Mouse (Mus musculus) forebrain, embryonic 14.5 days (tissue): ENCODE data around the gene Nsun5. TPM values are rescaled to one million over a fixed set of nuclear protein-coding genes. Genes with fewer than 3 reads are reported as not detected.

ENCODE experiments used
- ATAC-seq: fragments of 200-750 bp; cut with Nextera tagmentation; 2 replicates; pipeline ENCODE4 v1.8.0; 2017; ENCODE audit warnings: mild to moderate bottlenecking, moderate library complexity
- DNase-seq: peaks from one replicate; pipeline ENCODE4 v3.0.0-alpha.2; 2015; ENCODE audit warnings: low spot score
- H3K27ac ChIP-seq: fragments of 300-500 bp; sonication (generic); 2 replicates; pipeline ENCODE4 v1.5.1; 2014; ENCODE audit warnings: low read depth, mild to moderate bottlenecking, control low read depth, low read length, moderate library complexity
- H3K27me3 ChIP-seq: fragments of 300-500 bp; sonication (generic); replicated peaks from 2 replicates; pipeline ENCODE4 v1.6.1; 2014; ENCODE audit warnings: low read length, control low read depth, mixed read lengths; ENCODE audit not compliant: control insufficient read depth, insufficient read depth
- H3K36me3 ChIP-seq: fragments of 300-500 bp; sonication (generic); 2 replicates; pipeline ENCODE4 v1.6.1; 2014; ENCODE audit warnings: low read length, control low read depth; ENCODE audit not compliant: control insufficient read depth, insufficient read depth
- H3K4me1 ChIP-seq: fragments of 300-500 bp; sonication (generic); 2 replicates; pipeline ENCODE4 v1.6.1; 2014; ENCODE audit warnings: antibody characterized with exemption, low read length, control low read depth; ENCODE audit not compliant: control insufficient read depth, insufficient read depth
- H3K4me2 ChIP-seq: fragments of 300-500 bp; sonication (generic); 2 replicates; pipeline ENCODE4 v1.6.1; 2014; ENCODE audit warnings: mild to moderate bottlenecking, control low read depth, low read length
- H3K4me3 ChIP-seq: fragments of 300-500 bp; sonication (generic); 2 replicates; pipeline ENCODE4 v1.5.1; 2014; ENCODE audit warnings: low read depth, low read length, control low read depth
- H3K9ac ChIP-seq: fragments of 300-500 bp; sonication (generic); 2 replicates; pipeline ENCODE4 v1.6.1; 2014; ENCODE audit warnings: mild to moderate bottlenecking, low read length, control low read depth, moderate library complexity
- H3K9me3 ChIP-seq: fragments of 300-500 bp; sonication (generic); replicated peaks from 2 replicates; pipeline ENCODE4 v1.6.1; 2016; ENCODE audit warnings: low read length, control low read depth, mixed read lengths; ENCODE audit not compliant: control insufficient read depth
- WGBS: fragments of 180-500 bp; shearing (Covaris S2); extraction: QIAGEN DNeasy Blood & Tissue Kit; methylation state at CpG from one replicate; pipeline ENCODE4 v1.1.7; 2014; 5-methylcytosine and 5-hydroxymethylcytosine counted together
- polyA plus RNA-seq: library from polyadenylated mRNA; unstranded; fragments of >200 nt; fragmentation: Nextera tagmentation; extraction: Ambion mirVana; gene quantifications from 2 replicates; pipeline ENCODE4 v1.2.1, GENCODE M21; 2014

Gene Nsun5
- polyA plus RNA-seq, 1 experiment from 2014 or later = 27.2 TPM

GRCm38 (mm10) chr5:135381356-135381925 lies 11.7 kb downstream of the Nsun5 start:
- Histone ChIP-seq H3K9ac (no peak overlapping the region), H3K27me3 (no peaks in the 10 kb centered on the region), H3K4me3 (no peak overlapping the region), H3K4me1 (no peaks in the 10 kb centered on the region), H3K9me3 (no peaks in the 10 kb centered on the region), H3K36me3 (peaks cover 96% of the 10 kb centered on the region), H3K27ac (no peak overlapping the region), H3K4me2 (no peak overlapping the region)
- WGBS = 92% methylated on average over 10 of the region's 10 CpGs
- ATAC-seq = no peak
- DNase-seq = no peak

GRCm38 (mm10) chr5:135382746-135383145 lies 13.0 kb downstream of the Nsun5 start:
- WGBS = 92% methylated on average over 7 of the region's 7 CpGs
- Histone ChIP-seq H3K27me3 (no peaks in the 10 kb centered on the region), H3K4me2 (no peak overlapping the region), H3K9ac (no peak overlapping the region), H3K4me1 (no peaks in the 10 kb centered on the region), H3K4me3 (no peak overlapping the region), H3K27ac (no peak overlapping the region), H3K9me3 (no peaks in the 10 kb centered on the region), H3K36me3 (peaks cover 97% of the 10 kb centered on the region)
- no peak for ATAC-seq
- DNase-seq = no peak

- no peaks in the 10 kb centered on the region for H3K27me3 ChIP-seq
- H3K27ac ChIP-seq = no peak overlapping the region
- H3K9ac ChIP-seq = no peak overlapping the region
- H3K4me2 ChIP-seq = no peak overlapping the region
- H3K4me3 ChIP-seq = no peak overlapping the region
- H3K4me1 ChIP-seq = no peaks in the 10 kb centered on the region
- WGBS = 88% methylated on average over 10 of the region's 10 CpGs
- ATAC-seq (no peak), DNase-seq (no peak)
- H3K9me3 ChIP-seq = no peaks in the 10 kb centered on the region
- H3K36me3 ChIP-seq = peaks cover 97% of the 10 kb centered on the region
Observed at GRCm38 (mm10) chr5:135383771-135384170, 14.0 kb downstream of the Nsun5 start.

GRCm38 (mm10) chr5:135394004-135394823 lies 24.5 kb downstream of the Nsun5 start, which contains the start of gene Pom121:
Gene Pom121, minus strand, starts transcription at chr5:135394546.
- ATAC-seq (peak; percentile 94), DNase-seq (peak; percentile 95)
- H3K27ac ChIP-seq = peak within 1 kb of the TSS; percentile 76
- under 1% methylated on average over 89 of the region's 110 CpGs for WGBS
- H3K9me3 ChIP-seq = no peaks in the 10 kb centered on the region
- peak within 1 kb of the TSS; percentile 85 for H3K4me2 ChIP-seq
- H3K27me3 ChIP-seq = no peaks in the 10 kb centered on the region
- H3K4me1 ChIP-seq = peaks cover 12% of the 10 kb centered on the region
- peak within 1 kb of the TSS; percentile 98 for H3K4me3 ChIP-seq
- H3K36me3 ChIP-seq = peaks cover 31% of the 10 kb centered on the region
- H3K9ac ChIP-seq = peak within 1 kb of the TSS; percentile 98

- H3K27ac ChIP-seq = no peak overlapping the region
- H3K9ac ChIP-seq = no peak overlapping the region
- H3K4me2 ChIP-seq = no peak overlapping the region
- peak; percentile 75 for DNase-seq
- H3K27me3 ChIP-seq = no peaks in the 10 kb centered on the region
- ATAC-seq = no peak
- no peak overlapping the region for H3K4me3 ChIP-seq
- peaks cover 12% of the 10 kb centered on the region for H3K4me1 ChIP-seq
- no peaks in the 10 kb centered on the region for H3K9me3 ChIP-seq
- H3K36me3 ChIP-seq = peaks cover 15% of the 10 kb centered on the region
- 51% methylated on average over 5 of the region's 5 CpGs for WGBS
Observed at GRCm38 (mm10) chr5:135395826-135396225, 26.1 kb downstream of the Nsun5 start.

GRCm38 (mm10) chr5:135399382-135399781 lies 29.6 kb downstream of the Nsun5 start:
- H3K27me3 ChIP-seq = no peaks in the 10 kb centered on the region
- 80% methylated on average over 6 of the region's 6 CpGs for WGBS
- H3K27ac ChIP-seq = no peak overlapping the region
- H3K36me3 ChIP-seq = no peaks in the 10 kb centered on the region
- no peak for DNase-seq
- H3K9ac ChIP-seq = no peak overlapping the region
- 0 out of 2 replicates have a peak, but pooled peaks cover 2% of the 10 kb centered on the region for H3K9me3 ChIP-seq
- H3K4me2 ChIP-seq = no peak overlapping the region
- H3K4me1 ChIP-seq = peaks cover 3% of the 10 kb centered on the region; the same call in 1 of the 2 replicates
- H3K4me3 ChIP-seq = no peak overlapping the region
- ATAC-seq = no peak

GRCm38 (mm10) chr5:135400244-135400643 lies 30.5 kb downstream of the Nsun5 start:
- no peak overlapping the region for H3K4me3 ChIP-seq
- no peaks in the 10 kb centered on the region for H3K36me3 ChIP-seq
- 0 out of 2 replicates have a peak, but pooled peaks cover 2% of the 10 kb centered on the region for H3K9me3 ChIP-seq
- no peak overlapping the region for H3K9ac ChIP-seq
- ATAC-seq (peak; percentile 40; the same call in 1 of the 2 replicates), DNase-seq (peak; percentile 88)
- H3K27ac ChIP-seq = no peak overlapping the region
- WGBS = 6% methylated on average over 2 of the region's 2 CpGs
- no peaks in the 10 kb centered on the region for H3K27me3 ChIP-seq
- H3K4me2 ChIP-seq = no peak overlapping the region
- no peaks in the 10 kb centered on the region for H3K4me1 ChIP-seq

- H3K9me3 ChIP-seq = 0 out of 2 replicates have a peak, but pooled peaks cover 2% of the 10 kb centered on the region
- ATAC-seq = peak; percentile 71
Observed at GRCm38 (mm10) chr5:135404623-135405022, 34.9 kb downstream of the Nsun5 start.

GRCm38 (mm10) chr5:135405437-135405836 lies 35.7 kb downstream of the Nsun5 start:
- Histone ChIP-seq H3K9me3 (0 out of 2 replicates have a peak, but pooled peaks cover 2% of the 10 kb centered on the region), H3K4me3 (no peak overlapping the region), H3K36me3 (peaks cover 13% of the 10 kb centered on the region), H3K9ac (no peak overlapping the region), H3K4me1 (no peaks in the 10 kb centered on the region), H3K27me3 (no peaks in the 10 kb centered on the region), H3K27ac (no peak overlapping the region), H3K4me2 (no peak overlapping the region)
- ATAC-seq (no peak), DNase-seq (no peak)
- 84% methylated on average over 9 of the region's 9 CpGs for WGBS

More at GRCm38 (mm10) chr5:135404623-135405022, 34.9 kb downstream of the Nsun5 start:
- Histone ChIP-seq H3K4me3 (no peak overlapping the region), H3K4me1 (no peaks in the 10 kb centered on the region), H3K36me3 (peaks cover 5% of the 10 kb centered on the region), H3K9ac (no peak overlapping the region), H3K27me3 (no peaks in the 10 kb centered on the region), H3K4me2 (no peak overlapping the region), H3K27ac (no peak overlapping the region)
- WGBS = 34% methylated on average over 20 of the region's 20 CpGs
- peak; percentile 79 for DNase-seq
